Mouse (Mus musculus): ENCODE measurements at regions not wholly inside any gene's neighbourhood (a gene's known extent, or its start where the extent isn't known, plus 50 kb on each side); places are given as distances from the start of the nearest gene placed in this dataset.

DNA sequence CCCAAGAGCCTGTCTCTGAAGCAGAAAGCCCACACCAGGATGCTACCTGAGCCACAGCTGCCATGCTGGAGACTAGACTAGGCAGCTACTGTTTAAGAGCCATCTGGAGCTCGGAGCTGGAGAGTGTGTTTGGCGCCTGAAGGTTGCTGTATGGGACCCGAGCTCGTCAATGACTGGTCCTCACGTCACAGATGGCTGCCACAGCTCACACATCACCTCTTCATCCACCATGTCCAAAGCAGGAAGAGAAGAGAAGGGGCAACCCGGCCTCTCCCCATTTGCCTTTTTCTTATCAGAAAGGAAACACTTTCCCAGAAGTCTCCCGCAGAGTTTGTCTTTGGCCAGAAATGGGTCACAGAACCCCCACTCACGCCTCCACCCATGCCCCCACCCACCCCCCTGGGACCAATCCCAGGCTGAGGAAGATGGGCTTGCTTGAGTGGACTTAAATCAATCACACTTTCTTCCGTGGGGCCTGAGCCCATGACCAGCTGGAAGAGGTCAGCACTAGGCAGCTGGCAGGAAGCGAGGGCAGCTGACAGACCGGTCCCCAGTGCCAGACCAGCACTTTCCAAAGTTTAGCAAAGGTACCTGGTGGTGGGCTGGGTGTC is 53.5 kb upstream of the Ptpn1 start:
- intact Hi-C loops (cut with DNase I): no loop called here

DNA sequence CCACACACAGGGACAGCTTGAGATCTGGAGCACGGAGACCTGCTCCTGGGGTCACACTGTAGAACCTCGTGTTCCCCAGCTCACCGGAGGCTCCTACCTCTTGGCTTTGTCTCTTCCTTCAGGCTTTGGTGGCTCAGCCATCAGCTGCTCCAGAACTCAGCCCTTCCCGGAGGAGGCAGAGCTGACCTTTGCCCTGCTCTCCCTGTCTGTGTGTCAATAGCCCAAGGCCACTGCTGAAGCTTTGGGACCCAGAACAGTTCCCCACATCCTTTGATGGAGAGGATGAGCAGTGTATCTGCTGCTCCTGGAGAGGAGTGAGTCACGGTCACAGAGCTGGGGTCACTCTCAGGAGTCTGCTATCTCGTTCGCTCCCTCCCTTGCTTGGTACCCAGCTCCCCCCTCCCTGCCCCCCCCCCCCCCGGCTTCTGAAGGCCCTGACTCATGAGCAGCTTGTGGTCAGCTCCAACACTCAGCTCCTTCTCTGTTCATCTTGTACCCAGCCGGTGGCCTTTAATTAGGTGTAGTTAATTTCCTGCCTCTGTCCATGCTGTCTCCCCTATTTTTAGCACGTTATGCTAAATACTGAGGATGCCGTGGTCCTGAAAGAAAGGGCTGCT is 54.5 kb upstream of the Ptpn1 start:
- no peak for DNase-seq (ENCODE audit: low spot score)
- intact Hi-C loops (cut with DNase I): no loop called here

More for the DNA sequence above, 53.5 kb upstream of the Ptpn1 start:
- DNase-seq (ENCODE audit: low spot score): no peak

DNA sequence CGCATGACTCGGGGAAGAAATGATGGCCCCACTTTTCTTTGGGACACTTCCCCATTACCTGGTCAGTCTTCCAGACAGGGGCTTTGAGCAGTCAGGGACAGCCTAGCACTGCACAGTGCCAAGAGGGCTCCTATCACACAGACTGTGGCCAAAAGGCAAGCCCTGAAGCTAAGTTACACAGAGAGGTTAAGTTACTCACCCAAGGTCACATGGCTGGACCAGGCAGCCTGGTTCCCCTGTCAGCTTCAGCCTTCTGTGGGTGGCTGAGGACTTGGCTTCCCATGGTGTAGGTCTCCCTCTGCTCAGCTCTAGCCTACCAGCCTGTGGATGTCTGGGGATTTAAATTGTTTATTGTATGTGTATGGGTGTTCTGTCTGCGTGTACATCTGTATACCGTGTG is 59.4 kb upstream of the Ptpn1 start:
- intact Hi-C loops (cut with DNase I): no loop called here
- no peak for DNase-seq (ENCODE audit: low spot score)

DNA sequence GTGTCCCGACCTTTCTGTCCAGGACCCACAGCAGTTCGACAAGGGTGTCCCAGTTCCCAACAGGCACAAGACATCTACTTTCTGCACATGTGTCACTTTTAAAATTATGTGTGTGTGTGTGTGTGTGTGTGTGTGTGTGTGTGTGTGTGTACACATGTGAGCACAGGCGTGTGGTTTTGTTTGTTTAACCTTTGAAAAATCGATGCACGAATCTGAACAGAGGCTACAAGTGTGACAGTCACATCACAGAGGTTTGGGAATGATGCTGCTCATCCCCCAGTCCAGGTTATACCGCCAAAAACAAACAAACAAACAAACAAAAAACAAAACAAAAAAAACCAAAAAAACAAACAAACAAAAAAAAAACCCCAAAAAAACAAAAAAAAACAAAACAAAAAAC is 61.7 kb upstream of the Ptpn1 start:
- no peak for DNase-seq (ENCODE audit: low spot score)
- intact Hi-C loops (cut with DNase I): no loop called here

DNA sequence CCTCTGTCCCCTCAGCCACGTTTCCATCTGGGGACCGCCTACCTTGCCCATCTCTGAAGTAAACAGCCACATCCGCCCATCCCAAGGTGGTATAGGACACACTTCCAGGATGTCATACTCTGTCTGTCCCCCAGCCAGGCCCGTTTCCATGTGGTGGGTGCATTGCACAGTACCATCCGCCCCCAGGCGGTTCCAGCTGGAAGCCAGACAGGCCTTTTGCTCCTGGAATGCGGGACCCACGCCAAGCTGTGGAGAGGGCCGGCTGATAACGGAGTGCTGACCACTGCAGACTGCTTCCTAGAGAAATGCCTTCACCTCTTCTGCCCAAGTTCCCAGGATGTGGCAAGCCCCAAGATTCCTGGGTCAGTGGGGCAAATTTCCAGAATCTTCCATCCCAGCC is 65.1 kb upstream of the Ptpn1 start:
- peak; percentile 80 for DNase-seq (ENCODE audit: low spot score)
- intact Hi-C loops (cut with DNase I): no loop called here

DNA sequence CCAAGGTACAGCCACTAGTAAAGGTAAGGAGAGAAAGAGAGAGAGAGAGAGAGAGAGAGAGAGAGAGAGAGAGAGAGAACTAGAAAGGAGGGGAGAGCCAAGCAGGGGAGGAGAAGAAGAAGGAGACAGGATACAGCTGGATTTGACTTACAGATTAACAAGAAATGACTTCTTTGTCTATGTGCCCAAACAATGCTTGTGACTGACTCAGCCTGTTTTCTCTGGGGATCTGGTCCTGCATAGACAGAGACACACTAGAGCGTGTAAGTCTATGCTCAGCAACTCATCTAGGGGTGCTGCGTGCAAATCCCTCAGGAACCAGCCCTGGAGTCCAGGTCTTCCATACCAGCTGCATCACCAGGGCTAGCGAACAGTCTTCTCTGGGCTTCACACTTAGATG is 66.3 kb upstream of the Ptpn1 start:
- DNase-seq (ENCODE audit: low spot score): no peak
- intact Hi-C loops (cut with DNase I): no loop called here

DNA sequence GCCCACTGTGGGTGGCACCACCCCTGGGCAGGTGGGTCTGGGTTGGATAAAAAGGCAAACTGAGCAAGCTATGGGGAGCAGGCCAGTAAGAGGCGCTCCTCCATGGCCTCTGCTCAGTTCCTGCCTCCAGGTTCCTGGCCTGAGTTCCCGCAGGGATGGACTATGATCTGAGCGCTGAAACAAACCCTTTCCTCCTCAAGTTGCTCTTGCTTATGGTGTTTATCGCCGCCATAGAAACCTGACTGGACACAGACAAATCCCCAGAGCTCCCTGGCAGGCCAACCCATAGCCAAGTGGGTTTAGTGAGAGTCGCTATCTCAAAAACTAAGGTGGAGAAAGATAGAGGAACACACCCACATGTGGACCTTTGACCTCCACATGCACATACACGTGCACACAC is 67.2 kb upstream of the Ptpn1 start:
- no peak for DNase-seq (ENCODE audit: low spot score)
- intact Hi-C loops (cut with DNase I): no loop called here

DNA sequence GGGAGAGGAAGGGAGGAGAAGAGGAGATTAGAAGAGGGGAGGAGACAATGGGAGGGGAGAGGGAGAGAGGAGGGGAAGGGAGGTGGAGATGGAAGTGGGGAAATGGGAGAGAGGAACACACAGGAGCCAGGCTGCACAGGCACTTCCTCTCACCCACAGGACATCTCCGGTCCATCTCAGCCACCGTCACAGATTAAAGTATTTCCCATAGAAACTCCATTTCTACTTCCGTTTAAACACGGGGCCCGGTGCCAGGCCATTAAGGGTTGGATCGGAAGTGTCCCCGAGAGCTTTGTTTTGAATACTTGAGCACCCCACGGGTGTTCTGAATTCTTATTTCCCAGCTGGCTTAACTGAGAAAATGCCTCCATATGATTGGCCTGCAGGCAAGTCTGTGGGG is 67.6 kb upstream of the Ptpn1 start:
- intact Hi-C loops (cut with DNase I): no loop called here
- peak; percentile 34 for DNase-seq (ENCODE audit: low spot score)

DNA sequence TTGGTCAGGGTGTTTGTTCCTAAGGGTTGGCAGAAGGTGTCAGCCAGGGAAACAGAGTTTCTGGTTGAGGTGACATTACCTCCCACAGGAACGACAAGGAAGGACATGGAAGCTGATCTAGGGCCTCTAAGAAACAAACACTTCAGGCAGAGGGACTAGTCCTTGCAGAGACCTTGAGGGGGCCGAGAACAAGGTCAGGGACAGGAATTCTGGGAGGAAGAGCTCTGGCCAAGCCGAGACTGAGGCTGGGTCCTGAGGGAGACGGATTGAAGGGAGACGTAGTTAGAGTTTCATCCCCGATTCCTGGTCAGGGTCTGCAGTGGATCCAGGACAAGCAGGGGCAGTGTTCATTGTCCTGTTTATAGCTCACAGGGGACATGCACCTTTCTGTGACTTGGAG is 68.2 kb upstream of the Ptpn1 start:
- DNase-seq (ENCODE audit: low spot score): no peak
- intact Hi-C loops (cut with DNase I): no loop called here

DNA sequence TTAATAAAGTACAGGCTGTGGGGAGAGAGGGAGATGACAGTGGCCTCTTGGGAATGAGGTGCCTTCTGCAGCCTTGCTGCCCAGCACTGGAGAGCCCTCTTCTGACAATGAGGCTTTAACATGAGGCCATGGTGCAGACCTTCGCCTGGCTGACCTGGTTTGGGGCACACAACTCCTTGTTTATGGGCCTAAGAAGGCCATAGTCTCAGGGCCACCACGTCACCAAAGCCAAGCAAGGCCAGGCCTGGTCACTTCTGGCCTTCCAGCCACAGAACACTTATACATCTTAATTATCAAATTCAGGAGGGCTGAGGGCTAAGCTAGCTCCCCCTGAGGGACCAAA is 70.7 kb upstream of the Ptpn1 start:
- no peak for DNase-seq (ENCODE audit: low spot score)
- intact Hi-C loops (cut with DNase I): loop anchor here (2.0 kb wide), 2 partner anchors 26 to 84 kb away; no protein-coding TSS in a partner anchor

DNA sequence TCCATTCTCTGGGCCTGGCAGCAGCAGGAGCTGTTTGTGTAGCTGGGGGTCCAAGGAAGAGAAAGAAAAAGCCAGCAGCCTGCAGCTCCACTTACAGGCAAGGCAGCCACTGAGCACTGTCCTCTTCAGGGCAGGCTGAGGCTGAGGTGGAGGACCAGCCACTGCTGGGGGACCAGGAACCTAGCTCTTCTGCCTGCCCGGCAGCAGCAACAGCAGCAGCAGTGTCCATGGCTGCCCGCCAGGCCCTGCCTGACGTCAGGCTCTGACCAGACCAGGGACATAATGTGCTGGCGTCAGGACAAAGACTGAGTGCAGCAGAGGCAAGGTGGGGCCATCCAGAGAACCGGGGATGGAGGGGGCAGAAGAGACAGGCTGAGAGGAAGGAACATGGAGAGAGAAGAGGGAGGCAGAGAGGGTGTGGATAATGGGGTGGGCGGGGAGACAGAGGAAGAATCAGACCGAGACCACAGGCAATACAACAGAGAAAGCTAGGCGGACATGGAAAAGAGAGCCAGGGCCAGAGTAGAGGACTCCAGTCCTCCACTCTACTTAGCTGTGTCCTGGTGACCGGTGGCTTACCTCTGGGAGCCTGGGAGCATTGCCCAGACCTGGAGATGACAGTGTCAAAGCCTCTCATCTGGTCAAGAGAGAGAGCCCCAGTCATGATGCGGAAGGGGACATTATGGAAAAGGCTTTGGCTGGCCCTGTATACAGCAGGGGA is 71.2 kb upstream of the Ptpn1 start:
- intact Hi-C loops (cut with DNase I): loop anchor here (2.0 kb wide), 2 partner anchors 26 to 84 kb away; no protein-coding TSS in a partner anchor
- peak; percentile 96 for DNase-seq (ENCODE audit: low spot score)

DNA sequence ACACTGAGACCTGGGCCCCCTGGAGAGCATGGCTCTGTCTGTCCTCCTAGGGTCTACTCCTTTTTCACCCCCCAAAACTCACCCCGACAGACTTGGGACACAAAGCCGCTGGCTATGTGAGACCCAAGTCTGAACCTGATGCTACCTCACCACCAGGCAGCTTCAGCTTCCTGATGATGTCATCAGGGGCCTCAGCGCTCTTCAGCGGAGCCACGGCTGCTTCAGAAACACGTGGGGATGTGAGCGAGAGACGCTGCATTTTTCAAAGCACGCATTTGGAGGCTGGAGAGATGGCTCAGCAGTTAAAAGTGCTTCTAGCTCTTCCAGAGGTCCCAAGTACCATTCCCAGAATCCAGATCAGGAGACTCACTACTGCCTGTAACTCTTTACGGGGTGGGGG is 72.3 kb upstream of the Ptpn1 start:
- no peak for DNase-seq (ENCODE audit: low spot score)
- intact Hi-C loops (cut with DNase I): no loop called here

DNA sequence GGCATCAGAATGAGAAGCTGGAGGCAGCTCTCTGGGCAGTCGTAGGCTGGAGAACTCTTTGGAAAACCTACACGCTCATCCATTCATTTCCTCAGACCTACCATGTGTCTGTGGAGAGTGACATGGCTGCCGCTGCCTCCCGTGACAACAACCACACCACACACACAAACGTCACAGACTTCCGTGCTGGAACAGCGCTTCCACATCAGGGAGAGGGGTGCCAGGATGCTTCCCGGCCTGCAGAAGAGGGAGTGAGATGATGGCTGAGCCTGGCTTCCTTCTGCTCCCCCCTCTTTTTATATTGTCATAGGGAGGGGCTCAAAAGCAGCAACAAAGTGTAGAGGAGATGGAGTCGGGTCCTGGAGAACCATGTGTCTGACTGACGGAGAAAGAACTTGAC is 73.5 kb upstream of the Ptpn1 start:
- DNase-seq (ENCODE audit: low spot score): no peak
- intact Hi-C loops (cut with DNase I): no loop called here

DNA sequence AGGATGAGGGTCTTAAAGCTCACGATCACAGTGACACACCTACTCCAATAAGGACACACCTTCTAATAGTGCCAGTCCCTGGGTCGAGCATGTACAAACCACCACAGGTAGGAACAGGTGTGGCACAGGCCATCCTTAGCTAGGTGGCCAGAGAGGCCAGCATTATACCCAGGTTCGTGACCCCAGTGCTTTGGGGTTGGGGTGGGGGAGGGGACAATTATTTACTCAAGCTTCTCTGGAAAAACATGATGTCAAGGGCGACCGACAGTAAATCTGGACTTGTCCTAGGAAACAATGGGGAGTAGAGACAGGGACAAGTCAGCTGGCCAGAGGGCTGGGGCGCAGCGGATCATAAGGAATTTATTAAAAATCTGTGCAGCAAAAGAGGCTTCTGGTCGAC is 73.9 kb upstream of the Ptpn1 start:
- no peak for DNase-seq (ENCODE audit: low spot score)
- intact Hi-C loops (cut with DNase I): no loop called here

DNA sequence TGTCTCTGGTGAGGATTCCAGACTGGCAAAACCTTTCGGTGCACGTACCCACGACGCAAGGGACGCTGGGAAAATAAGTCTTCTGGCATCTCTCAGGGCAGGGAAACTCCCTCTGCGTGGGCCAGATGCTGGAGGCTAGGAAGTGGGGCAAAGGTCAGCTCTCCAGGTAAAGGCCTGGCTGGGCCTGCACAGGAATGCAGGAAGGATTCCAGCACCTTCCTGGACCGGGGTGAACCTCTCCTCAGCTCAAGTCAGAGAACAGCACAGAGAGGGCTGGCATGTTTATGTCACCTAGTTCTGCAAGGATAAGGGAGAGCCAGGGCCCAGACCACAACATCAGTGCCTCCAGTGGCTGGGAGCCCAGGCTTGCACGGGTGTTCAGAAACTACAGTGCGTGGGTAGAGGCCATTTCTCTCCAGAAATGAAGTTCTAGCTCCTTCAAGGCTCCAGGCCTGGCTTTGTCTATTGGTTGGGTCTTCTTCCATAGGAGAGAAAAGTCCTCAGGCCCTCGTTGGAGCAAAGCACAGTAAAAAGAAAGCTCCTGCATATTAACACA is 74.9 kb upstream of the Ptpn1 start:
- intact Hi-C loops (cut with DNase I): no loop called here
- DNase-seq (ENCODE audit: low spot score): no peak

DNA sequence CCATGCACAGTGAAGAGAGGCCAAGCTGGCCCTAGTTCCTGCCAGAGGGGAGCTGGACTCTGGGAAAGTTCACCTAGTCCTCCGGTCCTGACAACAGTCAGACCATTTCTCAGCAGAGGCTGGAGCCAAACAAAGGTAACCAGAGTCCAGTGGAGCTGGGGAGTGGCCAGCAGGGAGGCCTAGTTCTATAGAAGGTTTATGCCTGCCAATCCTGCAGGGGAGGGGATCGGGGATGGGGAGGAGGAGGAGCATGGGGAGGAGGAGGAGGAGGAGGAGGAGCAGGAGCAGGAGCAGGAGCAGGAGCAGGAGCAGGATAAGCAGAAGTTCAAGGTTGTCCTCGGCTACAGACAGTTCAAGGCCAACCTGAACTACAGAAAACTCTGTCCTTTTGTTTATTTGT is 75.8 kb upstream of the Ptpn1 start:
- intact Hi-C loops (cut with DNase I): no loop called here
- DNase-seq (ENCODE audit: low spot score): no peak

DNA sequence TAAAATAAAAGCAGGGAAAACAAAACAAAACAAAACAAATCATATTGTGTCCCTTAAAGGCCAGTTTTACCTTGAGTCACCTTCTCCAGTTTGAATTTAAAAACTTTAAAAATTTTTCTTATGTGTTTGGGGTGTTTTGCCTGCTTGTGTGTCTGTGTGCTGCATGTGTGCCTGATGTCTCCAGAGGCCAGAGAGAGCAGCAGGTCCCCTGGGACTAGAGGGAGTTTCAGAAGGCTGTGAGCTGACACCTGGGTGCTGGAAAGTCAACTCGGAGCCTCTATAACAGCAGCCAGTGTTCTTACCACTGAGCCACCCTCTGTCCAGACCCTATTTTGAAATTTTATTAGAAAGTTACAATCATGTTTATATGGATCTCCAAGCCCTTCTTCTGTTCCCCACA is 77.8 kb upstream of the Ptpn1 start:
- no peak for DNase-seq (ENCODE audit: low spot score)
- intact Hi-C loops (cut with DNase I): no loop called here

DNA sequence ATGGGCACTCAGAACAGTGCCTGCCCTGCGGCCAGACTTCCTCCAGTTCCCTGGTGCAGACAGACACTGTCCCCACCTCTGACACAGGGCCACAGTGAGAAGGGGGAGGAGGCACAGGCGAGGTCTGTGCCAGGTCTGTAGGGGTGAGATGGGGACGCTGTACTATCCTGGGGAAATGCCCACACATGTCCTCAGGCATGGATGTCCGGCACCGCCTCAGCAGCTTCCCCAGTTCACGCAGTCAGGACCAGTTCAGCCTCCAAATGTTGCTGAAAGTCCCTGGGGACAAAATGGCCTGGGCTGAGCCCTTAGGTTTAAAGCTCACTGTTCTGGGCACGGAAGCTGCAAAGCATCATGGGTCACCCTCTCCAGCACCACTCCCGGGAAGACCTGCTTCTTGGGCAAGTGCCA is 78.4 kb upstream of the Ptpn1 start:
- no peak for DNase-seq (ENCODE audit: low spot score)
- intact Hi-C loops (cut with DNase I): no loop called here

DNA sequence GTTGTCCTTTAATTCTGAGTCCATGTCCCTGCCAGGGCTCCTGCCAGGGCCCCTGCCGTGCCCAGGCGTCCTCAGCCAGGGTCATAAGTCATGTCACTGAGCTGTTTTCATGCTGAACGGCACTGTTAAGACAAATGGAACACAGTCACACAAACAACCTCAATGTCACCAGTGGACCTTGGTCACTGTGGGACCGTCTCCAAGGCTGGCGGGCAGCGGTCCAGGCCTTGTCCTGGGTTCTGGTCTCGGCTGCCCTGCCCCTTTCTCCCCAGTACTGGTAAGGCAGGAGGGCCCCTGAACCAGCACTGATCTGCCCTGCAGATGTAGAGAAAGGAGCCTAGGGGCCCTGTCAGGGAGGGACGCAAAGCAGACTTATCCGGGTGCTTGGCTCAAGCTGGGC is 79.3 kb upstream of the Ptpn1 start:
- intact Hi-C loops (cut with DNase I): no loop called here
- DNase-seq (ENCODE audit: low spot score): no peak

DNA sequence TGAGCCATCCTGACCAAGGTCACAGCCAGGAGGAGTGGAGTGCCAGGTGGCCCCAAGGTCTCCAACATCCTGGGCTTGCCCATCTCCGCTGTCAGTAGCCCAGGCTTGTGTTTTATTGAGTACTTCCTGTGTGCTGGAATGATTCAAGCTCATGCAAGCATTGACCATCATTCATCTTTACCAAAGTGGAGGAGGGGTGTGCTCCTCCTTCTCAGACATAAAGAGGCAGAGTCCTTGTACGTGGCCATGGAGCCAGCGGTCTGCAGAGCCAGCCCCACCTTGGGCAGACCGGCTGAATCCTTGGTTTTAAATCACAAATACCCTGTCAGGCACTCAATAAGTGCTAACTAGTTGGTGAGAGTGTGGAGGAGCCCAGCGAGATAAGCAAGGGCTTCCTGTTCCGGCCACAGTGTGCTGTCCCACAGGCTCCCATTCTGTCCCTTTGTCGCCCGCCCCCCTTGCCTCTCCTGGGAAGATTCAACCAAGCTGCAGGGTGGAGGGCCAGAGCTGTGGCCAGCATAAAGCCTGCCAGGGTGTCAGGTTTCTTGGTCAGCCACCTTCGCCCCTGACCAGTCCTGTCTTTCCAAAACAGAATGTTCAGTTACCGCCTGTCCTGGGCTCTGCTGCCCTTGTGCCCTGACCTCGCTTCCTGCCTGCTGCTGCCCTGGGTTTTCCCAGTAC is 80.5 kb upstream of the Ptpn1 start:
- intact Hi-C loops (cut with DNase I): no loop called here

DNA sequence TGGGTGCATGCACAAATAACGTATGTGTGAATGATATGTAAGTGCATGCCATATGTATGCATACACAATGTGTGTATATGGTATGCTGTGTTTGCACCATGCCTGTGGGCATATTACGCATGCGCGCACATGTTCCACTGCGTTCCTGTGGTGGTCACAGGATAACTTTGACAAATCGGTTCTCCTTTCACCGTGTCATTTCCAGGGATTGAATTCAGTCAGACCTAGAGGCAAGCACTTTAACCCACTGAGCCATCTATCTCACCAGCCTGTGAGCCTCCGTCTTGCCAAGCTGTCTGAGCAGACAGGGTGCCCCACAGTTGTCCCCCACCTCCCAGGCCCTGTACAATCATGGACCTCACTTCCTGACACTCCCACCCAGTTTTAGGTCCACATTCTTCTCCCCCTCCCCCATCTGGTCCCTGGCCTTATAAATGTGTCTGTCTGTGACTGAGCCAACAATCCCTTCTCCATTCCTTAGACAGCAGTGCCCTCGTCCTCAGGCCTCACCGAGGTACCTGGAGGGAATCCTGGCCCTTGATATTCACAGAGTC is 81.8 kb upstream of the Ptpn1 start:
- intact Hi-C loops (cut with DNase I): no loop called here
- DNase-seq (ENCODE audit: low spot score): no peak

More for the DNA sequence above, 80.5 kb upstream of the Ptpn1 start:
- peak; percentile 73 for DNase-seq (ENCODE audit: low spot score)
